9 mouse cellular contexts compared by ENCODE assay signal in genomic region chr11:111537654-111538053, GRCm38 (mm10).
DNase-seq lines count a peak whose midpoint lies in the region; ATAC-seq lines count a peak whose summit lies in the region.
"Had no signal": no experiment of that assay in that cellular context is flagged by ENCODE, and none has a peak within 500 bp of the region (broad histone marks: within the 10 kb centered on the region; RNA-seq: fewer than 3 reads in every experiment).

No protein-coding gene starts in this region.

- intact Hi-C loops in left cerebral cortex, postnatal 14 days (cut with DNase I): loop anchor here (2.0 to 5.0 kb wide), 3 partner anchors 115 to 1627 kb away; no protein-coding TSS in a partner anchor

- peak; percentile 77 for DNase-seq in forebrain, embryonic 14.5 days (ENCODE audit: low spot score)
- peak; percentile 71 for DNase-seq in testis, postnatal 10 days (ENCODE audit: low spot score)
- no peak for DNase-seq in testis, postnatal 14 days (ENCODE audit: low spot score)
- peak; percentile 83 for DNase-seq in cerebellum, postnatal 14 days
- peak; percentile 74 for DNase-seq in heart, postnatal 4 days
- peak; percentile 57 to 83 for DNase-seq in left cerebral cortex, postnatal 14 days (ENCODE audit: low spot score in 2 of 2)
- DNase-seq in retina, embryonic 14.5 days (ENCODE audit: low spot score): peak; percentile 88

- H3K9me3 ChIP-seq in forebrain, embryonic 14.5 days (replicated peaks; ENCODE audit: control insufficient read depth, low read length): no peaks in the 10 kb centered on the region
- H3K9me3 ChIP-seq in forebrain, embryonic 12.5 days: no peaks in the 10 kb centered on the region
- H3K9me3 ChIP-seq: hindbrain, embryonic 15.5 days had no signal

- ATAC-seq in forebrain, embryonic 14.5 days: no peak
- ATAC-seq in forebrain, embryonic 12.5 days (ENCODE audit: low FRiP score): no peak

- WGBS in forebrain, embryonic 14.5 days: 32% methylated on average over 3 of the region's 3 CpGs
- 34% methylated on average over 3 of the region's 3 CpGs for WGBS in forebrain, embryonic 12.5 days

- no peak overlapping the region for H3K4me2 ChIP-seq in forebrain, embryonic 14.5 days (ENCODE audit: low read length)
- H3K4me2 ChIP-seq in forebrain, embryonic 12.5 days: no peak overlapping the region
- H3K4me2 ChIP-seq: hindbrain, embryonic 15.5 days had no signal

- no peak overlapping the region for H3K4me3 ChIP-seq in forebrain, embryonic 14.5 days (ENCODE audit: low read depth, low read length)
- H3K4me3 ChIP-seq in forebrain, embryonic 12.5 days (replicated peaks): no peak overlapping the region
- H3K4me3 ChIP-seq: hindbrain, embryonic 15.5 days had no signal

- no peaks in the 10 kb centered on the region for H3K36me3 ChIP-seq in forebrain, embryonic 14.5 days (ENCODE audit: control insufficient read depth, insufficient read depth, low read length)
- H3K36me3 ChIP-seq in forebrain, embryonic 12.5 days (replicated peaks): no peaks in the 10 kb centered on the region
- H3K36me3 ChIP-seq: hindbrain, embryonic 15.5 days had no signal

- H3K9ac ChIP-seq in forebrain, embryonic 14.5 days (ENCODE audit: low read length): no peak overlapping the region
- no peak overlapping the region for H3K9ac ChIP-seq in forebrain, embryonic 12.5 days
- H3K9ac ChIP-seq: hindbrain, embryonic 15.5 days had no signal

- no peaks in the 10 kb centered on the region for H3K27me3 ChIP-seq in forebrain, embryonic 14.5 days (replicated peaks; ENCODE audit: control insufficient read depth, insufficient read depth, low read length)
- 0 out of 2 replicates have a peak, but pooled peaks cover 2% of the 10 kb centered on the region for H3K27me3 ChIP-seq in forebrain, embryonic 12.5 days

- H3K4me1 ChIP-seq in forebrain, embryonic 14.5 days (ENCODE audit: control insufficient read depth, insufficient read depth, low read length): no peaks in the 10 kb centered on the region
- no peaks in the 10 kb centered on the region for H3K4me1 ChIP-seq in forebrain, embryonic 12.5 days
- H3K4me1 ChIP-seq: hindbrain, embryonic 15.5 days had no signal

- H3K27ac ChIP-seq in forebrain, embryonic 14.5 days (ENCODE audit: low read depth, low read length): no peak overlapping the region
- H3K27ac ChIP-seq in forebrain, embryonic 12.5 days: no peak overlapping the region
- H3K27ac ChIP-seq: hindbrain, embryonic 15.5 days had no signal
